Mouse (Mus musculus): ENCODE data around the gene Rnf185. TPM values are rescaled to one million over a fixed set of nuclear protein-coding genes. Genes with fewer than 3 reads are reported as not detected.
A peak's percentile ranks its signal among the peaks of the same experiment; 100 is the strongest.

The Rnf185 gene
- polyA plus RNA-seq (2015; fragmentation: Nextera tagmentation; extraction: Ambion mirVana), result 7.5 and 9.2 TPM in 2 replicates

DNA sequence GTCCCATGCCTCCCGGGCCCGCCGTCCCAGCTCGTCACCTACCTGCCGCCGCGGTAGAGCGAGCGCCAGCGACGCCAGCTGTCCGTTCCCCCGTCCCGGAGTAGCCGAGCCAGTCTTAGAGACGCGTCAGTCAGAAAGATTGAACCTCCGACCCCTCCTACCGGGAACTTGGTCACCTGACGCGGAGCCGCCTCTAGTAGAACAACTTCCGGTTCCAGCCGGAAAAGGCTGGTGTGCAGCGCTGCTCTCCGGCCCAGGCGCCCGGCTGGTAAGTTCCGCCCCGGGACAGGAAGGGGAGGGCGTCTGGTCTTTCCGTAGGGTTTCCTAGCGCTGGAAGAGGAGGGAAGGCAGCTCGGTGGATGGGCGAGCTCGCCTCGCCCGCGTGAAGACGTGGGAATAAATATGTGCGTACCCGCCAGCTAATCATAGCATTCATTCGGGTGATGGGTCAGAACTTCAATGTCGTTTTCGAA, at the start of gene Rnf185:
TSS of gene Rnf185 (minus strand) at position 197 of the 473 bp plus-strand sequence.
- peak; percentile 98 for ATAC-seq (ENCODE audit: insufficient read depth)
- H3K9ac ChIP-seq, result peak within 1 kb of the TSS; percentile 66
- H3K36me3 ChIP-seq (replicated peaks), result 0 out of 2 replicates have a peak, but pooled peaks cover 11% of the 10 kb centered on the region
- 0% methylated on average over 45 of the region's 45 CpGs for WGBS (ENCODE audit: insufficient replicate concordance)
- peak within 1 kb of the TSS; percentile 80 for H3K27ac ChIP-seq (replicated peaks)
- H3K4me3 ChIP-seq (replicated peaks), result peak within 1 kb of the TSS; percentile 71
- peak within 1 kb of the TSS; percentile 88 for H3K4me2 ChIP-seq
- H3K4me1 ChIP-seq (replicated peaks), result peaks cover 32% of the 10 kb centered on the region
- no peaks in the 10 kb centered on the region for H3K27me3 ChIP-seq
- no peaks in the 10 kb centered on the region for H3K9me3 ChIP-seq (replicated peaks)

GRCm38 (mm10) chr11:3497296-3497695, 45.1 kb upstream of the Rnf185 start:
- no peaks in the 10 kb centered on the region for H3K36me3 ChIP-seq (replicated peaks)
- H3K4me2 ChIP-seq, result no peak overlapping the region
- no peaks in the 10 kb centered on the region for H3K27me3 ChIP-seq
- no peaks in the 10 kb centered on the region for H3K9me3 ChIP-seq (replicated peaks)
- WGBS (ENCODE audit: insufficient replicate concordance), result 89% methylated on average over 1 of the region's 1 CpGs
- no peak overlapping the region for H3K27ac ChIP-seq (replicated peaks)
- no peak overlapping the region for H3K9ac ChIP-seq
- no peak for ATAC-seq (ENCODE audit: insufficient read depth)
- H3K4me3 ChIP-seq (replicated peaks), result no peak overlapping the region
- 0 out of 2 replicates have a peak, but pooled peaks cover 6% of the 10 kb centered on the region for H3K4me1 ChIP-seq (replicated peaks)

GRCm38 (mm10) chr11:3496756-3497155, 44.6 kb upstream of the Rnf185 start:
- no peak overlapping the region for H3K9ac ChIP-seq
- no peak overlapping the region for H3K4me3 ChIP-seq (replicated peaks)
- no peak overlapping the region for H3K27ac ChIP-seq (replicated peaks)
- WGBS (ENCODE audit: insufficient replicate concordance), result 64% methylated on average over 5 of the region's 5 CpGs
- H3K27me3 ChIP-seq, result no peaks in the 10 kb centered on the region
- ATAC-seq (ENCODE audit: insufficient read depth), result no peak
- no peaks in the 10 kb centered on the region for H3K9me3 ChIP-seq (replicated peaks)
- H3K4me2 ChIP-seq, result no peak overlapping the region
- H3K4me1 ChIP-seq (replicated peaks), result 0 out of 2 replicates have a peak, but pooled peaks cover 6% of the 10 kb centered on the region
- H3K36me3 ChIP-seq (replicated peaks), result no peaks in the 10 kb centered on the region

- ATAC-seq (ENCODE audit: insufficient read depth), result no peak
- WGBS (ENCODE audit: insufficient replicate concordance), result 46% methylated on average over 14 of the region's 14 CpGs
Observed at GRCm38 (mm10) chr11:3495496-3495895, 43.3 kb upstream of the Rnf185 start.

DNA sequence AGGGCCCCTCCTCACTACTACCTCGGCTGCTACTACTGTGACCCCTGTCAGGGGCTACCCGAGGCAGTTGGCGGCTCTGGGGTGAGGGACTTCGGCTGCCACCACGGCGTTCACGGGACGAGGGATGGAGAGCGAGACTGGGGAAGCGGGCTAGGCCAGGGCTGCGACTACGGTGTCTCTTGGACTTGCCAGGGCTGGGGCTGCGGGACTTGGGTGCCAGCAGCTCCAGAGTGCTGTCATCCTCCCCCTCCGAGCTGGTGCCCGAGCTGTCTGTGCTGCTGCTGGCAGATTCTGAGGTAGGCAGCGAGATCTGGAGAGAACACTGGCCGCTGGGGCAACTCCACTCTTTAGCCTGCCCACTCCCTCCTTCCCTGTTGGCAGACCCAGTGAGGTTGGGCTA, 42.7 kb upstream of the Rnf185 start:
- Histone ChIP-seq H3K36me3 (replicated peaks) (no peaks in the 10 kb centered on the region), H3K9me3 (replicated peaks) (no peaks in the 10 kb centered on the region), H3K4me1 (replicated peaks) (0 out of 2 replicates have a peak, but pooled peaks cover 6% of the 10 kb centered on the region), H3K9ac (no peak overlapping the region), H3K4me3 (replicated peaks) (no peak overlapping the region), H3K27me3 (no peaks in the 10 kb centered on the region), H3K27ac (replicated peaks) (no peak overlapping the region), H3K4me2 (no peak overlapping the region)
- 76% methylated on average over 17 of the region's 17 CpGs for WGBS (ENCODE audit: insufficient replicate concordance)
- no peak for ATAC-seq (ENCODE audit: insufficient read depth)

More at GRCm38 (mm10) chr11:3495496-3495895, 43.3 kb upstream of the Rnf185 start:
- H3K36me3 ChIP-seq (replicated peaks), result no peaks in the 10 kb centered on the region
- no peak overlapping the region for H3K4me2 ChIP-seq
- 0 out of 2 replicates have a peak, but pooled peaks cover 6% of the 10 kb centered on the region for H3K4me1 ChIP-seq (replicated peaks)
- H3K9ac ChIP-seq, result no peak overlapping the region
- no peak overlapping the region for H3K4me3 ChIP-seq (replicated peaks)
- H3K27ac ChIP-seq (replicated peaks), result no peak overlapping the region
- no peaks in the 10 kb centered on the region for H3K9me3 ChIP-seq (replicated peaks)
- H3K27me3 ChIP-seq, result no peaks in the 10 kb centered on the region

GRCm38 (mm10) chr11:3492748-3493147, 40.6 kb upstream of the Rnf185 start:
- no peak overlapping the region for H3K4me3 ChIP-seq (replicated peaks)
- no peak overlapping the region for H3K4me2 ChIP-seq
- H3K4me1 ChIP-seq (replicated peaks), result peaks cover 8% of the 10 kb centered on the region; the same call in 1 of the 2 replicates
- no peaks in the 10 kb centered on the region for H3K27me3 ChIP-seq
- no peak for ATAC-seq (ENCODE audit: insufficient read depth)
- no peaks in the 10 kb centered on the region for H3K9me3 ChIP-seq (replicated peaks)
- H3K36me3 ChIP-seq (replicated peaks), result no peaks in the 10 kb centered on the region
- no peak overlapping the region for H3K27ac ChIP-seq (replicated peaks)
- no peak overlapping the region for H3K9ac ChIP-seq
- 61% methylated on average over 4 of the region's 4 CpGs for WGBS (ENCODE audit: insufficient replicate concordance)

DNA sequence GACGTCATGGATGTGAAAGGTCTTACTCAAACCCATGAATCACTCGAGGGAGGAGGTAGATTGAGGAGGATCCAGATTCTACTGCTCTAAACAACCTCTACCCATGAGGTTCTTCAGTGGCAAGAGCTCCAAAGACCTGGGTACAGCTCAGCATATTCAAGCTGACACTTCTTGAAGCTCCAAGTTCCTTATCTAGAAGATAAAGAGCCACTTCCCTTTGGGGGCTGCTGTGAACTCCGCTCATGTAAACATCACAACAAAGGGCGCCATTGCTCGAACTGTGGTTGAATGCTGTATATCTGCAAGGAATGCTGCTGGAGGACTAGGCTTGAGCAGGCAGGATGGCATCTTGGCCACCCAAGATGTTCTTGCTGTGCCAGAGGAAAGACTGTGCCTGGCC, 36.9 kb upstream of the Rnf185 start:
- H3K9ac ChIP-seq, result no peak overlapping the region
- no peak overlapping the region for H3K4me3 ChIP-seq (replicated peaks)
- no peaks in the 10 kb centered on the region for H3K36me3 ChIP-seq (replicated peaks)
- no peak for ATAC-seq (ENCODE audit: insufficient read depth)
- WGBS (ENCODE audit: insufficient replicate concordance), result 27% methylated on average over 5 of the region's 5 CpGs
- no peaks in the 10 kb centered on the region for H3K9me3 ChIP-seq (replicated peaks)
- H3K4me2 ChIP-seq, result no peak overlapping the region
- H3K27me3 ChIP-seq, result no peaks in the 10 kb centered on the region
- peaks cover 3% of the 10 kb centered on the region; the same call in 1 of the 2 replicates for H3K4me1 ChIP-seq (replicated peaks)
- no peak overlapping the region for H3K27ac ChIP-seq (replicated peaks)

- Histone ChIP-seq H3K27me3 (no peaks in the 10 kb centered on the region), H3K27ac (replicated peaks) (no peak within 1 kb of the TSS), H3K9ac (no peak within 1 kb of the TSS), H3K4me1 (replicated peaks) (peaks cover 3% of the 10 kb centered on the region; the same call in 1 of the 2 replicates), H3K4me2 (no peak within 1 kb of the TSS), H3K4me3 (replicated peaks) (no peak within 1 kb of the TSS), H3K36me3 (replicated peaks) (no peaks in the 10 kb centered on the region), H3K9me3 (replicated peaks) (no peaks in the 10 kb centered on the region)
- 47% methylated on average over 11 of the region's 11 CpGs for WGBS (ENCODE audit: insufficient replicate concordance)
- no peak for ATAC-seq (ENCODE audit: insufficient read depth)
Observed at GRCm38 (mm10) chr11:3487952-3488570, 35.9 kb upstream of the Rnf185 start, which contains the start of gene Pla2g3. Gene Pla2g3, plus strand, starts transcription at chr11:3488284.

GRCm38 (mm10) chr11:3486349-3486748, 34.2 kb upstream of the Rnf185 start:
- 36% methylated on average over 7 of the region's 7 CpGs for WGBS (ENCODE audit: insufficient replicate concordance)

GRCm38 (mm10) chr11:3483980-3484642, 31.9 kb upstream of the Rnf185 start:
- WGBS (ENCODE audit: insufficient replicate concordance), result 54% methylated on average over 11 of the region's 11 CpGs
- no peak for ATAC-seq (ENCODE audit: insufficient read depth)
- Histone ChIP-seq H3K4me2 (no peak overlapping the region), H3K27ac (replicated peaks) (no peak overlapping the region), H3K4me3 (replicated peaks) (no peak overlapping the region), H3K27me3 (no peaks in the 10 kb centered on the region), H3K9ac (no peak overlapping the region), H3K36me3 (replicated peaks) (no peaks in the 10 kb centered on the region), H3K9me3 (replicated peaks) (no peaks in the 10 kb centered on the region), H3K4me1 (replicated peaks) (peaks cover under 1% of the 10 kb centered on the region; the same call in 1 of the 2 replicates)

More at GRCm38 (mm10) chr11:3486349-3486748, 34.2 kb upstream of the Rnf185 start:
- H3K9ac ChIP-seq, result no peak overlapping the region
- H3K4me1 ChIP-seq (replicated peaks), result peaks cover 3% of the 10 kb centered on the region; the same call in 1 of the 2 replicates
- no peak overlapping the region for H3K4me2 ChIP-seq
- no peaks in the 10 kb centered on the region for H3K27me3 ChIP-seq
- ATAC-seq (ENCODE audit: insufficient read depth), result 0 out of 2 replicates have a peak, but pooled peaks have one; percentile 25
- no peak overlapping the region for H3K4me3 ChIP-seq (replicated peaks)
- H3K9me3 ChIP-seq (replicated peaks), result no peaks in the 10 kb centered on the region
- no peak overlapping the region for H3K27ac ChIP-seq (replicated peaks)
- no peaks in the 10 kb centered on the region for H3K36me3 ChIP-seq (replicated peaks)

DNA sequence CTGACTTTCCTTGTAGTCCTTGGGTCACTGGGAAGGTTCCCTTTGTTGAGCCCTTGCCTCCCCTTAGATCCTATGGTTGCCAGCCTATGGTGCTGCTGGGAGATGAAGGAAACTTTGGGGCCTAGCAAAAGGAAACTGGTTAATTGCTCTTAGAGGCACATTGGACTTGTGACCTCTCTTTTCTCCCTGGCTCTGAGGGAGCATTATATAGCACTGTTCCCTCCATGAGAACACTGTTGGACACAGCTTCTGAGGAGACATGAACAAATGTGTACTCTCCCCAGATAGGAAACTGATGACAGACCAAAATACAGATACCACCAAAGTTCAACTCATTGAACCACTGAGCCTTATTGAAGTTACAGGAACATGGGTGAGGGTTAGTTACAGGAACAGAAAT, 23.3 kb upstream of the Rnf185 start:
- ATAC-seq (ENCODE audit: insufficient read depth), result no peak
- H3K4me2 ChIP-seq, result no peak overlapping the region
- H3K9me3 ChIP-seq (replicated peaks), result no peaks in the 10 kb centered on the region
- no peak overlapping the region for H3K4me3 ChIP-seq (replicated peaks)
- no peak overlapping the region for H3K9ac ChIP-seq
- H3K27me3 ChIP-seq, result no peaks in the 10 kb centered on the region
- H3K27ac ChIP-seq (replicated peaks), result no peak overlapping the region
- no peaks in the 10 kb centered on the region for H3K36me3 ChIP-seq (replicated peaks)
- H3K4me1 ChIP-seq (replicated peaks), result no peaks in the 10 kb centered on the region

All from liver, embryonic 15.5 days (tissue).